Mouse (Mus musculus) kidney, postnatal 0 days (tissue): ENCODE data around the gene Ntn3. TPM values are rescaled to one million over a fixed set of nuclear protein-coding genes. Genes with fewer than 3 reads are reported as not detected.

Experiments used
- ATAC-seq: fragments of 200-750 bp; cut with Nextera tagmentation; replicated peaks from 2 replicates; pipeline ENCODE4 v1.8.0; 2017; ENCODE audit warnings: low read depth, moderate number of reproducible peaks, moderate TSS enrichment, moderate library complexity; ENCODE audit not compliant: low FRiP score
- DNase-seq: peaks from one replicate; pipeline ENCODE4 v3.0.0-alpha.2; 2016; ENCODE audit warnings: low spot score
- H3K27ac ChIP-seq: fragments of 300-500 bp; sonication (generic); 2 replicates; pipeline ENCODE4 v1.5.1; 2014; ENCODE audit warnings: mild to moderate bottlenecking
- H3K27me3 ChIP-seq: fragments of 300-500 bp; sonication (generic); 2 replicates; pipeline ENCODE4 v1.6.1; 2014; ENCODE audit warnings: low read length, mixed read lengths; ENCODE audit not compliant: insufficient read depth
- H3K36me3 ChIP-seq: fragments of 300-500 bp; sonication (generic); 2 replicates; pipeline ENCODE4 v1.6.1; 2014; ENCODE audit warnings: low read length, mixed read lengths; ENCODE audit not compliant: insufficient read depth
- H3K4me1 ChIP-seq: fragments of 300-500 bp; sonication (generic); replicated peaks from 2 replicates; pipeline ENCODE4 v1.6.1; 2014; ENCODE audit warnings: antibody characterized with exemption, low read length, mixed read lengths; ENCODE audit not compliant: insufficient read depth
- H3K4me2 ChIP-seq: fragments of 300-500 bp; sonication (generic); 2 replicates; pipeline ENCODE4 v1.6.1; 2014; ENCODE audit warnings: mild to moderate bottlenecking, low read length, moderate library complexity, mixed read lengths
- H3K4me3 ChIP-seq: fragments of 300-500 bp; sonication (generic); replicated peaks from 2 replicates; pipeline ENCODE4 v1.5.1; 2014; ENCODE audit warnings: low read depth, low read length
- H3K9ac ChIP-seq: fragments of 300-500 bp; sonication (generic); 2 replicates; pipeline ENCODE4 v1.6.1; 2014; ENCODE audit warnings: low read depth, low read length
- H3K9me3 ChIP-seq: fragments of 300-500 bp; sonication (generic); replicated peaks from 2 replicates; pipeline ENCODE4 v1.6.1; 2016; ENCODE audit warnings: low read length, inconsistent platforms, mixed read lengths
- CTCF ChIP-seq: IDR thresholded peaks from 2 replicates; pipeline ENCODE4 v1.5.1; 2016; ENCODE audit warnings: antibody characterized with exemption, low read depth, mild to moderate bottlenecking, moderate library complexity
- WGBS: fragments of 180-500 bp; shearing (Covaris S2); extraction: QIAGEN DNeasy Blood & Tissue Kit; methylation state at CpG from one replicate; pipeline ENCODE4 v1.1.7; 2014; 5-methylcytosine and 5-hydroxymethylcytosine counted together
- polyA plus RNA-seq: library from polyadenylated mRNA; unstranded; fragments of >200 nt; fragmentation: Nextera tagmentation; extraction: Ambion mirVana; gene quantifications from 2 replicates; pipeline ENCODE4 v1.2.1, GENCODE M21; 2015

Gene Ntn3
- polyA plus RNA-seq, 1 experiment from 2014 or later = 4.0 TPM

DNA sequence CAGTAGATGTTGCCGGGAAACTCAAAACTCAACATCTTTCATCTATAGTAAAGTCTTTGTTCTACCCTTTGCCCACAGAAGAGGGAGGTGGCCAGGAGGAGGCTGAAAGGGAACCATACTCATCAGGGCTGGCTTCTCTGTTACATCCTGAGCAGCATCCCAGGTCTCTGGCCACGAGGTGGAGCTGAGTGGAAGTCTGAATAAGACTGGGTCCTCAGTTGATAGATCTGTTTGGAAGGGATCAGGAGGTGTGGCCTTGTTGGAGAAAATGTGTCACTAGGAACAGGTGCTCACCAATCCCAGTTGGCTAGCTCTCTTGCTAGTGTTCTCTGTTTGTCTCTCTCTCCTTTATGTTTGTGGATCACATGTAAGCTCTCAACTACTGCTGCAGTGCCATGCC lies 14.0 kb downstream of the Ntn3 start:
- no peak for DNase-seq
- H3K9me3 ChIP-seq = no peaks in the 10 kb centered on the region
- H3K4me3 ChIP-seq = no peak overlapping the region
- H3K4me2 ChIP-seq = no peak overlapping the region
- WGBS = 61% methylated on average over 2 of the region's 2 CpGs
- no peaks in the 10 kb centered on the region for H3K36me3 ChIP-seq
- TF ChIP-seq CTCF = no peak
- peaks cover 4% of the 10 kb centered on the region; the same call in 1 of the 2 replicates for H3K4me1 ChIP-seq
- H3K9ac ChIP-seq = no peak overlapping the region
- no peaks in the 10 kb centered on the region for H3K27me3 ChIP-seq
- no peak overlapping the region for H3K27ac ChIP-seq
- ATAC-seq = no peak

- H3K4me2 ChIP-seq = no peak overlapping the region
- H3K27ac ChIP-seq = no peak overlapping the region
- DNase-seq = no peak
- no peak for TF ChIP-seq CTCF
- H3K27me3 ChIP-seq = no peaks in the 10 kb centered on the region
- H3K9ac ChIP-seq = no peak overlapping the region
- no peaks in the 10 kb centered on the region for H3K36me3 ChIP-seq
- ATAC-seq = no peak
- H3K4me1 ChIP-seq = no peaks in the 10 kb centered on the region
- no peaks in the 10 kb centered on the region for H3K9me3 ChIP-seq
- H3K4me3 ChIP-seq = no peak overlapping the region
- WGBS = 81% methylated on average over 5 of the region's 5 CpGs
Observed at GRCm38 (mm10) chr17:24193769-24194168, 15.6 kb downstream of the Ntn3 start.

DNA sequence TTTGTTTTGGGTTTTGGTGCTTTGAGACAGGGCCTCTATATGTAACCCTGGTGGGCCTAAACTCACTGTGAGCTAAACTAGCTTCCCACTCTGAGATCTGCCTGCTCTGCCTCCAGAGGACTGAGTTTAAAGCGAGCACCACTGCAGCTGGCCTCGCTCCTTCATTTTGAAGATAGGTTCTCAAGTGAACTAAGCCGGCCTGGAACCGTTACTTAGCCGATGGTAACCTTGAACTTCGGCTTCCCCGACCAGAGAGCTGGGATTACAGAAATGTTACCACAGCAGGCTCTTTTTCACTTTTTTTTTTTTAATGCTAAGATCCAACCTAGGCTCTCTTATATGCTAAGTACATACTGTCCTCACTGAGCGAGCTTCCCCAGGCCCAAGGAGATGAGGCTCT lies 16.1 kb downstream of the Ntn3 start:
- Histone ChIP-seq H3K9me3 (no peaks in the 10 kb centered on the region), H3K4me1 (no peaks in the 10 kb centered on the region), H3K36me3 (no peaks in the 10 kb centered on the region), H3K27ac (no peak overlapping the region), H3K9ac (no peak overlapping the region), H3K4me2 (no peak overlapping the region), H3K4me3 (no peak overlapping the region), H3K27me3 (no peaks in the 10 kb centered on the region)
- no peak for TF ChIP-seq CTCF
- ATAC-seq (no peak), DNase-seq (no peak)
- WGBS = 88% methylated on average over 8 of the region's 8 CpGs

- TF ChIP-seq CTCF = no peak
- Histone ChIP-seq H3K36me3 (no peaks in the 10 kb centered on the region), H3K27ac (no peak overlapping the region), H3K4me1 (no peaks in the 10 kb centered on the region), H3K4me2 (no peak overlapping the region), H3K9ac (no peak overlapping the region), H3K4me3 (no peak overlapping the region), H3K27me3 (no peaks in the 10 kb centered on the region), H3K9me3 (no peaks in the 10 kb centered on the region)
- ATAC-seq (no peak), DNase-seq (no peak)
- 59% methylated on average over 8 of the region's 8 CpGs for WGBS
Observed at GRCm38 (mm10) chr17:24192848-24193247, 16.5 kb downstream of the Ntn3 start.

DNA sequence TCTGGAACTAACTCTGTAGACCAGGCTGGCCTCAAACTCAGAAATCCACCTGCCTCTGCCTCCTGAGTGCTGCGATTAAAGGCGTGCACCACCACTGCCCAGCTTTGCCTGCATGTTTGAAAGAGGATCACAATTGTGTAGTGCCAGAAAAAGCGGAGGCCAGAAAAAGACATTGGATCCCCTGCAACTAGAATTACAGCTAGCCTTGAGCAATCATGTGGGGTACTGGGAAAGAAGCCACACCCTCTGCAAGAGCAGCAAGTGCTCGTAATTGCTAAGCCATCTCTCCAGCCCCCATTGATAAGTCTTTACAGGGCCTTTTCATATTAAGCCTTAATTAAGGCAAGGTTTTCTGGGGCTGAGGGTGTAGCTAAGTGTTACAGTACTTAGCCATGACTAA lies 17.9 kb downstream of the Ntn3 start:
- Histone ChIP-seq H3K9ac (no peak overlapping the region), H3K4me2 (no peak overlapping the region), H3K4me1 (no peaks in the 10 kb centered on the region), H3K27ac (no peak overlapping the region), H3K27me3 (no peaks in the 10 kb centered on the region), H3K4me3 (no peak overlapping the region), H3K9me3 (no peaks in the 10 kb centered on the region), H3K36me3 (no peaks in the 10 kb centered on the region)
- TF ChIP-seq CTCF = no peak
- DNase-seq (no peak), ATAC-seq (no peak)
- 67% methylated on average over 4 of the region's 4 CpGs for WGBS

DNA sequence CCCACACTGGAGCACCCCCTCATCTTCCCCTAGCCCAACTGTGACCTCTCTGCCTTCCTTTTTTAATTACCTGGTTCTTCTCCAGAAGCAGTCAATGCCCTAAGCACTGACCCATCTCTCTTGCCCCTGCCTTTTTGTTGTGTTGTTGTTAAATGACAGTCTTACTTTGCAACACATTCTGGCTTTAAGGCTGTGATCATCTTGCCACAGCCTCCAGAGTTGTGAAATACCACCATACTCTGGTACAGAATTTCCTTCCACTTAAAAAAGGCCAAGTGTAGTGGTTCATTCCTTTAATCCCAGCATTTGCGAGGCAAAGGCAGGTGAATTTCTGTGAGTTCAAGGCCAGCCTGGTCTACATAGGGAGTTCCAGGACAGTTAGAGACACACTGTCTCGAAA lies 18.4 kb downstream of the Ntn3 start:
- Histone ChIP-seq H3K4me3 (no peak overlapping the region), H3K27ac (no peak overlapping the region), H3K9ac (no peak overlapping the region), H3K27me3 (no peaks in the 10 kb centered on the region), H3K36me3 (no peaks in the 10 kb centered on the region), H3K4me1 (no peaks in the 10 kb centered on the region), H3K9me3 (no peaks in the 10 kb centered on the region), H3K4me2 (no peak overlapping the region)
- TF ChIP-seq CTCF = no peak
- DNase-seq (no peak), ATAC-seq (no peak)
- WGBS = 85% methylated on average over 2 of the region's 2 CpGs

GRCm38 (mm10) chr17:24174259-24174658 lies 35.1 kb downstream of the Ntn3 start:
- DNase-seq (no peak), ATAC-seq (no peak)
- H3K4me2 ChIP-seq = no peak overlapping the region
- H3K4me3 ChIP-seq = no peak overlapping the region
- H3K4me1 ChIP-seq = no peaks in the 10 kb centered on the region
- no peak overlapping the region for H3K9ac ChIP-seq
- no peak for TF ChIP-seq CTCF
- WGBS = 77% methylated on average over 3 of the region's 3 CpGs
- H3K9me3 ChIP-seq = no peaks in the 10 kb centered on the region
- H3K36me3 ChIP-seq = no peaks in the 10 kb centered on the region
- no peak overlapping the region for H3K27ac ChIP-seq
- no peaks in the 10 kb centered on the region for H3K27me3 ChIP-seq
